Mouse (Mus musculus): ENCODE measurements around the gene Dse. TPM values are rescaled to one million over a fixed set of nuclear protein-coding genes. Genes with fewer than 3 reads are reported as not detected.

Dse gene
- total and polyA plus RNA-seq, 2 experiments from 2014 or later = 5.6 to 14.1 TPM

DNA sequence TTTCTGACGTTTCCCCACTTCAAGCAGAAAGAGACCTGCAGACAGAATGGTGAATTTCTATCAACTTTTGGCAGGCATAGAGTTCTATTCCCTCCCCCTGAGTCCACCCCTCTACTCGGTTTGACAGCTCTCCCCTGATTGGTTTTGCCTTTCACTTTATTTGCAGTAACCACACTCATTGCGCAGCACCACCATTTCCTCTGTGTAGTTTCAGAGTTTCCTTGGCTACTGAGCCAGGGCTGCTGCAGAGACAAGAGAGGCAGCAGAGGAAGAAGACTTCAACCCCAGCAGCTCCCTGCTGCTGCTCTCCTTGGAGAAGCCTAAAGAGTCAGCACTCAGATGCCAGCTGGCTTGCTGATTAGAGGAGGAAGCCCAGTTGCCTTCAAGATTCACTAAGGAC, 27.9 kb upstream of the Dse start:
- no peak for TF ChIP-seq CTCF (IDR thresholded peaks at IDR 0.05; ENCODE audit: low read depth)
- Histone ChIP-seq H3K4me1 (ENCODE audit: insufficient read depth) (no peaks in the 10 kb centered on the region), H3K27ac (ENCODE audit: low read depth, low read length) (no peak overlapping the region), H3K4me3 (ENCODE audit: low read depth, low read length) (no peak overlapping the region), H3K36me3 (ENCODE audit: insufficient read depth) (no peaks in the 10 kb centered on the region), H3K27me3 (ENCODE audit: insufficient read depth, low read length) (no peaks in the 10 kb centered on the region), H3K4me2 (ENCODE audit: low read depth) (no peak overlapping the region), H3K9ac (no peak overlapping the region), H3K9me3 (ENCODE audit: low read length) (no peaks in the 10 kb centered on the region)
- ATAC-seq (peak; percentile 82), DNase-seq (peak; percentile 11)
- WGBS = 28% methylated on average over 3 of the region's 3 CpGs

DNA sequence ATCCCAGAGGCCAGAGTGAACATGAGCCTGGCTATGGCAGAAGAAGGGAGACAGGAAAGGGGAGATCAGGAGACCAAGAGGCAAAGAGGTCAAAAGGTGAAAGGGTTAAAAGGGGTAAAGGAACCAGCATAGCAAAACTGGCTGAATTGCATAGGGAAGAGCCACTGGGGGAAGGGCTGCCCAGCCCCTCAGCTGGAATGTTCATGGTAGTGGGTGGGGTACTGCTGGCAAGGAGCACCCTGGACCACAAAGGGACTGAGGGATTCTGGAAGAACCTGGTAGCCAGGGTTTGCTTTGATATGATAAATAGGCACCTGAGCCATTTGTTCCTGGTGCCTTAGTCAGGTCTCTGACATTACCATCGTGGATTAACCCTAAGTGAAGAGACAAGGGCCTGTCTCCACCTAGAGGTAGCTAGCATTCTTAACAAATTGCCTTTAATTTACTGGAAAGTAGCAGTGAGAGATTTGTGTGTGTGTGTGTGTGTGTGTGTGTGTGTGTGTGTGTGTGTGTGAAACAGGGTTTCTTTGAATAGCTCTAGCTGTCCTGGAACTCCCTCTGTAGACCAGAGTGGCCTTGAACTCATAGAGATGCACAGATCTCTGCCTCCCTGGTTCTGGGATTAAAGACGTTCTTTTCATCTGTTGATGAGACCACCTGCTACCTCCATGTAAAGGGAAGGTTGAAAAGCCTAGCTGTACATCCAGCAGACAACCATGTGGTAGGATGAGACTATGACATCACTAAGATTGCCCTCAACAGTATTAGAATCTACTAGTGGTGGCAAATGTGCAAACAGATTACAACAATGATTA, 26.6 kb upstream of the Dse start:
- no peak; the same call in 1 of the 2 replicates for ATAC-seq
- WGBS = 18% methylated on average over 2 of the region's 2 CpGs

DNA sequence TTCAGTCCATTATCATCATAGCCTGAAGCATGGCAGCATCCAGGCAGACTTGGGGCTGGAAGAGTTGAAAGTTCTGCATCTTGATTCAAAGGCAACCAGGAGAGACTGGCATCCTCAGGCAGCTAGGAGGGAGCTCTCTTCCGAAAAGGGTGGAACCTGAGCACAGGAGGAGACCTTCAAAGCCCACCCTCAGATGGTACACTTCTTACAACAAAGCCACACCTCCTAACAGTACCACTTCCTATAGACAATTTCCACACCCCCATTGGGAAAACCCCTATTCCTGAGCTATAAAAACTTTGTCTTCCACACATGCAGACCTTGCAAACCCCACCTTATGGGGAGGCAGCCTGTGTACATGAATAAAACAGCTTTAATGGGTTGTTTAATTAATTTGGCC, 25.9 kb upstream of the Dse start:
- WGBS = 67% methylated on average over 1 of the region's 1 CpGs
- no peak overlapping the region for H3K4me2 ChIP-seq (ENCODE audit: low read depth)
- no peak for ATAC-seq

More for the DNA sequence above, 26.6 kb upstream of the Dse start:
- no peak overlapping the region for H3K4me3 ChIP-seq (ENCODE audit: low read depth, low read length)
- H3K36me3 ChIP-seq (ENCODE audit: insufficient read depth) = no peaks in the 10 kb centered on the region
- H3K27me3 ChIP-seq (ENCODE audit: insufficient read depth, low read length) = no peaks in the 10 kb centered on the region
- no peak overlapping the region for H3K9ac ChIP-seq
- no peaks in the 10 kb centered on the region for H3K4me1 ChIP-seq (ENCODE audit: insufficient read depth)
- H3K27ac ChIP-seq (ENCODE audit: low read depth, low read length) = no peak overlapping the region
- no peak overlapping the region for H3K4me2 ChIP-seq (ENCODE audit: low read depth)
- DNase-seq = no peak
- TF ChIP-seq CTCF (IDR thresholded peaks at IDR 0.05; ENCODE audit: low read depth) = peak; percentile 51
- H3K9me3 ChIP-seq (ENCODE audit: low read length) = no peaks in the 10 kb centered on the region

DNA sequence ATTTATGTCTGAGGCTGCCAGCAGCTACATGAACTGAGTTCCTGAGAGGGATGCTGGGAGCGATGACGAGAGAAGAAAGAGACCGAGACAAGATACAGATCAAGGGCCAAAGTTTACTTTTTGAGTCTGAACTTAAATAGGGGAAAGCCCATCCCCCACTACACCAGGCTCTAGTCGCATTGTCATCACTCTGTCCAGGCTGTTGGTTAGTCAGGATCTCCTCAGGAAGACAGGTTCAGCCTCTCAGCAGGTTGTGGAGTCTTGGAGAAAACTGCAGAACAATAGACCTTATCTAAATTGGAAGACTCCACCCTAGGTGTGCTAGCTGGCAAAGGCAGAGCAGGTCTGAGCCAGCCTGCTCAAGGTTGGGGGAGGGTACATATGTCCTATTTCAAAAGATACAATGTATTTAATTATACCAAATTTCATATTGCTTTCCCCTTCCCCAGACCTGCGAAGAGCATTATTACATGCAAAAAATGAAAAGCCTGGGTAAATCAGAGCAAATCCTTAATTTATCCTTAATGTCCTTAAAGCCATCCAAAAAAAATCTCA, 22.7 kb upstream of the Dse start:
- Histone ChIP-seq H3K4me3 (ENCODE audit: low read depth, low read length) (no peak overlapping the region), H3K4me1 (ENCODE audit: insufficient read depth) (no peaks in the 10 kb centered on the region), H3K9me3 (ENCODE audit: low read length) (no peaks in the 10 kb centered on the region), H3K27ac (ENCODE audit: low read depth, low read length) (no peak overlapping the region), H3K4me2 (ENCODE audit: low read depth) (no peak overlapping the region), H3K36me3 (ENCODE audit: insufficient read depth) (no peaks in the 10 kb centered on the region), H3K9ac (no peak overlapping the region), H3K27me3 (ENCODE audit: insufficient read depth, low read length) (no peaks in the 10 kb centered on the region)
- no peak for TF ChIP-seq CTCF (IDR thresholded peaks at IDR 0.05; ENCODE audit: low read depth)
- 46% methylated on average over 5 of the region's 5 CpGs for WGBS
- no peak for DNase-seq
- ATAC-seq = no peak

More for the DNA sequence above, 25.9 kb upstream of the Dse start:
- Histone ChIP-seq H3K4me3 (ENCODE audit: low read depth, low read length) (no peak overlapping the region), H3K4me1 (ENCODE audit: insufficient read depth) (no peaks in the 10 kb centered on the region), H3K27me3 (ENCODE audit: insufficient read depth, low read length) (no peaks in the 10 kb centered on the region), H3K9me3 (ENCODE audit: low read length) (no peaks in the 10 kb centered on the region), H3K36me3 (ENCODE audit: insufficient read depth) (no peaks in the 10 kb centered on the region), H3K9ac (no peak overlapping the region), H3K27ac (ENCODE audit: low read depth, low read length) (no peak overlapping the region)
- DNase-seq = no peak
- no peak for TF ChIP-seq CTCF (IDR thresholded peaks at IDR 0.05; ENCODE audit: low read depth)

DNA sequence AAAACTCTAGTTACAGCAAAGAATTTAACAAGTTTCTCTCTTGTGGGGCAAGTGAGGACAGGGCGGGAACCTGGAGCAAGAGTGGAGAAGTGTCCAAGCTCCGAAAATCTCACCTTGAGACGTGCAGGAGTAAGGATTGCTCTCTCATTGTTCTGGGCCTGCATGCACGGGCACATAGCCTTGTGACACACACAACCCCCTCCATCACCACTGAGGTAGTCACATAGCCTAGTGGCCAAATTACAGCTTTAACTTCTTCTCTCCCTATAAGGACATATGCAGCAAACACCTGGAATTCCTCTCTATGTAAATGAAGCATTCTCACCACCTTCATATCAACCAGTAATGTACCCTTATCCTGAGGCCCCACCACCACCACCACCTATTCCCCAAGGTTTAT, 22.0 kb upstream of the Dse start:
- H3K27me3 ChIP-seq (ENCODE audit: insufficient read depth, low read length) = no peaks in the 10 kb centered on the region

DNA sequence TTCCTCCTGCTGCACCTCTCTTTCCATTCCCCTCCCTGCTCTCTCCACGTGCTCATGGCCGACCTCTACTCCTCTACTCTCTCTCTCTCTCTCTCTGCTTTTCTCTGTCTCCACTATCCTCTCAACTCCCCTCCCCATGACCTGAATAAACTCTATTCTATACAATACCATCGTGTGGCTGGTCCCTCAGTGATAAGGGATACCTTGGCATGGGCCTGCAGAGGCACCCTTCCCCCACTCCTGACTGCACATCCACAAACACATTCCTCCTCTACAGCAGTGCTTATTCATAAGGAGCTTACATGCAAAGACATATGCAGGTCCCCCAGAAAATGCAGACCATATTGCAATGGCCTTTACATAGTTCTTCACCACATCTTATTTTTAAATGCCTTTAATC, 16.1 kb upstream of the Dse start:
- Histone ChIP-seq H3K4me3 (ENCODE audit: low read depth, low read length) (no peak overlapping the region), H3K9ac (no peak overlapping the region), H3K36me3 (ENCODE audit: insufficient read depth) (no peaks in the 10 kb centered on the region), H3K27ac (ENCODE audit: low read depth, low read length) (no peak overlapping the region), H3K9me3 (ENCODE audit: low read length) (no peaks in the 10 kb centered on the region), H3K27me3 (ENCODE audit: insufficient read depth, low read length) (no peaks in the 10 kb centered on the region), H3K4me2 (ENCODE audit: low read depth) (no peak overlapping the region), H3K4me1 (ENCODE audit: insufficient read depth) (no peaks in the 10 kb centered on the region)
- ATAC-seq (no peak), DNase-seq (no peak)
- no peak for TF ChIP-seq CTCF (IDR thresholded peaks at IDR 0.05; ENCODE audit: low read depth)
- 55% methylated on average over 3 of the region's 3 CpGs for WGBS

More for the DNA sequence above, 22.0 kb upstream of the Dse start:
- no peaks in the 10 kb centered on the region for H3K4me1 ChIP-seq (ENCODE audit: insufficient read depth)
- TF ChIP-seq CTCF (IDR thresholded peaks at IDR 0.05; ENCODE audit: low read depth) = no peak
- no peak overlapping the region for H3K9ac ChIP-seq
- H3K36me3 ChIP-seq (ENCODE audit: insufficient read depth) = no peaks in the 10 kb centered on the region
- H3K4me3 ChIP-seq (ENCODE audit: low read depth, low read length) = no peak overlapping the region
- ATAC-seq = no peak
- no peak overlapping the region for H3K4me2 ChIP-seq (ENCODE audit: low read depth)
- no peak overlapping the region for H3K27ac ChIP-seq (ENCODE audit: low read depth, low read length)
- H3K9me3 ChIP-seq (ENCODE audit: low read length) = no peaks in the 10 kb centered on the region
- DNase-seq = no peak
- WGBS = 86% methylated on average over 4 of the region's 4 CpGs

DNA sequence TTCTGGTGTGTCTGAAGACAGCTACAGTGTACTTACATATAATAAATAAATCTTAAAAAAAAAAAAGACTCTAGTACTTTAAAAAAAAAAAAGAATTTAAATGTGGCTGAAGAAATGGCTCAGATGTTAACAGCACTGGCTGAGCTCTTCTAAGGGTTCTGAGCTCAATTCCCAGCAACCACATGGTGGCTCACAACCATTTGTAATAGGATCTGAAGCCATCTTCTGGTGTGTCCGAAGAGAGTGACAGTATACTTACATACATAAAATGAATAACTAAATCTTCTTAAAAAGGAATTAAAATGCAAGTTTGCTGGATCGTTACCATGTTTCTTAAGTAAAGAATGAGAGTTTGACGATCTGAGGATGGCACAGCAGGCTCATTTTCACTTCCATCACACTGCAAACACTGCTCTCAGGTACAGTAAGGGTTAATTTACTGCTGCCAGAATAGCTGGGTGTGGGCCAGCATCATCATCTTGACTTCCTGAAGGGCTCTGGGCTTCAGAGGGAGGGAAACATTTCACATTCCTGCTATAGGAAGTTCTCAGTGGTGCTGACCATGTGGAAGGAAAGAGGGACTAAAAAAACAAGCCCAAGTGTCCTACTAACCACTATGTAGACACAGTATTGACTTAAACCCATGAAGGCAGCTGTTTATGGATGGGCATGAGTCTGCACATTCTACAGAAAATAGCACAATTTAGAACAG, 14.6 kb upstream of the Dse start:
- WGBS = 52% methylated on average over 3 of the region's 3 CpGs
- no peak for TF ChIP-seq CTCF (IDR thresholded peaks at IDR 0.05; ENCODE audit: low read depth)
- DNase-seq = no peak

More for the DNA sequence above, 14.6 kb upstream of the Dse start:
- no peak overlapping the region for H3K27ac ChIP-seq (ENCODE audit: low read depth, low read length)
- H3K4me3 ChIP-seq (ENCODE audit: low read depth, low read length) = no peak overlapping the region
- no peak overlapping the region for H3K4me2 ChIP-seq (ENCODE audit: low read depth)
- no peaks in the 10 kb centered on the region for H3K36me3 ChIP-seq (ENCODE audit: insufficient read depth)
- H3K9me3 ChIP-seq (ENCODE audit: low read length) = no peaks in the 10 kb centered on the region
- H3K4me1 ChIP-seq (ENCODE audit: insufficient read depth) = no peaks in the 10 kb centered on the region
- no peak for ATAC-seq
- H3K9ac ChIP-seq = no peak overlapping the region
- H3K27me3 ChIP-seq (ENCODE audit: insufficient read depth, low read length) = no peaks in the 10 kb centered on the region
